Mouse (Mus musculus): ENCODE results near the gene Repin1. TPM values are rescaled to one million over a fixed set of nuclear protein-coding genes. Genes with fewer than 3 reads are reported as not detected.

Gene Repin1
- 30.7 and 34.1 TPM in 2 replicates for polyA plus RNA-seq (2015; fragmentation: Nextera tagmentation; extraction: Ambion mirVana)

DNA sequence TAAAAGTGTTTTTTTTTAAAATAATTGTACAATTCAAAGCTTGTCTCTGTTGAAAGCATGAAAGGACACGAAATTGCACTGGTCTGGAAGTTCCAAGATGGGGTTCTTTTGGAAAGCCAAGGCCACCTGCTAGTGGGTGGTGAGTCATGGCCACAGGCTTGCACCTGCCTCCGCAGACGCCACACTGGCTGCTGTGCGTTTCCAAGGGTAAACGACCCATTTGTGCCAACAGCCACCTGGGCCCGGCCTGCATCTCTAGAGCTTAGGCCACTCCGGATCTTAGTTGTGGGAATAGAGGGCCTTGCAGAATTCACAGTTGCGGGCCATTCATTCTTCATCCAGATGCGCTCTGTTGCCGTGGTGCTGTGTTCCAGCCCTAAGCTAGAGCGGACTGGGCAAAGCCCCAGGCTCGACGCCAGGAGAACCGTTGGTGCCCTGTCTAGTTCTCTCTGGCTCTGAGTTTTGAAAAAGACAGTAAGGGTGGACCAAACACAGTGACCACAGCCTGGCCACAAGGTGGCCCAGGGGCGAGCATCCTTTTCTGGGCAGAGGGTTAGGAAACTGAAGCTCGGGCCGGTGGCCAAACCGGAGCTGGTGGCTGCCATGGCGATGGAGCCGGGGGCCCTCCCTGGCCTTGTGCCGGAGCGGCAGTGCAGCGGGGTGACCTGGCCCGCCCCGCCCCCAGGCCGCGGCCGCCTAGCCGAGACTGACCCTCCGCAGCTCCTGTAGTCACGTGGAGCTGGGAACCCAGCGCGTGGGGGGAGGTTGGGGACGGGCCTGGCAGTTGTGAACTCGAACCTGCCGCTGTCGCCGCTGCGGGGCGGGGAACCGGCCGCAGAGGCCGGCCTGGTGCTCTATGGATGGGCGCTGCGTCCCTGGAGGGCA lies at the start of gene Repin1, which contains the start of gene Gm44965:
TSS of gene Repin1 (plus strand) at position 726 of the 885 bp plus-strand sequence.
TSS of gene Gm44965 (plus strand) at position 784 of the 885 bp plus-strand sequence.
- Histone ChIP-seq H3K4me1 (peaks cover 20% of the 10 kb centered on the region), H3K36me3 (peaks cover 33% of the 10 kb centered on the region), H3K9me3 (peaks cover 24% of the 10 kb centered on the region), H3K4me3 (peak within 1 kb of the TSS; percentile 73), H3K4me2 (replicated peaks) (peak within 1 kb of the TSS; percentile 75), H3K27me3 (no peaks in the 10 kb centered on the region), H3K27ac (peak within 1 kb of the TSS; percentile 87), H3K9ac (peak within 1 kb of the TSS; percentile 73)
- WGBS, result 7% methylated on average over 45 of the region's 45 CpGs
- peak; percentile 93 for ATAC-seq (ENCODE audit: low FRiP score, low read depth)

DNA sequence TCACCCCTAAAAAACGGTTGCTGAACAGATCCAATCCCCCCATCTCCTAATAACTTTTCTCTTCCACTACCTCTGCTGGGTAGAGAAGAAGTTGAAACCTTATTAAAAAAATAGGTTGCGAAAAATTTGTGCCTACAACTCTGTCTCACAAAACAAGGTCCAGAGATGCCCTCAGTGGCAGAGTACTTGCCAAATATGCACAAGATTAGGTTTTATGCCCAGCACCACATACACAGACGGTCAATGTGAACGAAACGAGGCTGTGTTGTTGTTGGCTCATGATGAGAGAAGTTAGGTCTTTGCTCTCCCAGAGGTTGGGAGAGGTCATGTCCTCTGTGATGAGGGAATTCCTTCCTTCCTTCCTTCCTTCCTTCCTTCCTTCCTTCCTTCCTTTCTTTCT lies 48.4 kb upstream of the Repin1 start:
- Histone ChIP-seq H3K9ac (no peak overlapping the region), H3K4me1 (peaks cover 23% of the 10 kb centered on the region), H3K4me2 (replicated peaks) (no peak overlapping the region), H3K27ac (no peak overlapping the region), H3K4me3 (no peak overlapping the region), H3K27me3 (no peaks in the 10 kb centered on the region), H3K36me3 (no peaks in the 10 kb centered on the region), H3K9me3 (no peaks in the 10 kb centered on the region)
- 76% methylated on average over 5 of the region's 5 CpGs for WGBS
- no peak for ATAC-seq (ENCODE audit: low FRiP score, low read depth)

DNA sequence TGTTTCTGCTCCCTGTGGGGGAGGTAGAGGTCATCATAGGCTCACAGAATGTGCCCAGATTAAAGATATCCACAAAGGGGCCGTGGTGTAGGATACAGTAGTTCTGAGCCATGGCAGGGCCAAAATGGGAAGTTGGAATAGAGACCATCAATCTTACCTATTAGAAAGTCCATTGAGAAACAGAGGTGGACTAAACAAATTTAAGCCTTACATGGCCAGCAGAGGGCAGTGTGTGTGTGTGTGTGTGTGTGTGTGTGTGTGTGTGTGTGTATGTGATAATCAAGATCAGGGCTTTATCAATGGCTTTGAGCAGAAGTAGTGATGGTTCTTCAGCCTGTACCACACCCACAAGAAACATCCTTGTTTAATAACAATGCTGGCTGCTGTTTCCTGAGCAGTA lies 47.4 kb upstream of the Repin1 start:
- Histone ChIP-seq H3K27ac (no peak overlapping the region), H3K9me3 (no peaks in the 10 kb centered on the region)
- ATAC-seq (ENCODE audit: low FRiP score, low read depth), result no peak

DNA sequence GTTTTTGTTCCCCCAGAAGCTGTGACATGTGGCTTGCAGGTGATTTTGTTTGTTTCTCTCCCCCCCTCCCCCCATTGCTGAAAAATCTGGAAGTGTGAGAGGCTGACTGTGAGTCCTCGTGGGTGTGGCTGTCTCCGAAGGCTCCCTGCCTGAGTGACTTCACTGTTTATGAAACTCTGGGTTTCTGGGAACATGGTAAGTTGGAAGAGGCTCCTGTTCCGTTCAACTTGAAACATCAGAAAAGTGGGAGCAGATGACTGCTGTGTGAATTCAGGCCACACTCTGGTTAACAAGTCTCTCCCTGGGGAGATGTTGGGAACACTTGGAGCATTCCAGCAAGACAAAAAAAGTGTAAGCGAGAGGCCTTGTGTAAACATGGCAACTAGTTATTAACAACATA lies 46.8 kb upstream of the Repin1 start:
- H3K27me3 ChIP-seq, result no peaks in the 10 kb centered on the region
- WGBS, result 38% methylated on average over 4 of the region's 4 CpGs
- H3K9me3 ChIP-seq, result no peaks in the 10 kb centered on the region
- no peak overlapping the region for H3K27ac ChIP-seq
- no peak overlapping the region for H3K4me3 ChIP-seq
- H3K9ac ChIP-seq, result no peak overlapping the region
- ATAC-seq (ENCODE audit: low FRiP score, low read depth), result no peak
- peaks cover 14% of the 10 kb centered on the region for H3K4me1 ChIP-seq
- no peaks in the 10 kb centered on the region for H3K36me3 ChIP-seq
- H3K4me2 ChIP-seq (replicated peaks), result no peak overlapping the region

More for the DNA sequence above, 47.4 kb upstream of the Repin1 start:
- WGBS, result 61% methylated on average over 1 of the region's 1 CpGs
- peaks cover 20% of the 10 kb centered on the region for H3K4me1 ChIP-seq
- no peak overlapping the region for H3K4me3 ChIP-seq
- H3K36me3 ChIP-seq, result no peaks in the 10 kb centered on the region
- H3K27me3 ChIP-seq, result no peaks in the 10 kb centered on the region
- H3K9ac ChIP-seq, result no peak overlapping the region
- no peak overlapping the region for H3K4me2 ChIP-seq (replicated peaks)

DNA sequence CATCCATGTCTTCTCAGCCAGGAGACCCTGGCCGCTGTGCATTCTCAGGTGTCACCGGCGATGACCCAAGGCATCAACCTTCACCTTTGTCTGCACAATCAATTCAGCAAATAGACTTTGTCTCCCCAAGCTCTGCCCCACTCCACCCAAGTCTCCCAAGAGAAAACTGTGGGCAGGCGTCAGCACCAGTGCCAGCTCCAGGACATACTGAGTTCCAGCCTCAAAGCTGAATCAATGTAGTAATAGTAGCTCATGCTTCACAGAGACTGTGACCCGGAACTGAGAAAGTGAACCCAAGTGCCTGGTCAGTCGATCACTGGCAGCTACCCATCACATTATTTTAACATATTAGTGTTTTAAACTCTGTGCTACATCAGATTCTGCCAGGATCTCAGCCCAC lies 45.4 kb upstream of the Repin1 start:
- no peak overlapping the region for H3K27ac ChIP-seq
- H3K27me3 ChIP-seq, result no peaks in the 10 kb centered on the region
- 0 out of 2 replicates have a peak, but pooled peaks cover 3% of the 10 kb centered on the region for H3K9me3 ChIP-seq
- H3K4me1 ChIP-seq, result 0 out of 2 replicates have a peak, but pooled peaks cover 4% of the 10 kb centered on the region
- no peaks in the 10 kb centered on the region for H3K36me3 ChIP-seq
- no peak overlapping the region for H3K4me2 ChIP-seq (replicated peaks)
- no peak overlapping the region for H3K4me3 ChIP-seq
- ATAC-seq (ENCODE audit: low FRiP score, low read depth), result no peak
- WGBS, result 89% methylated on average over 6 of the region's 6 CpGs
- H3K9ac ChIP-seq, result no peak overlapping the region

DNA sequence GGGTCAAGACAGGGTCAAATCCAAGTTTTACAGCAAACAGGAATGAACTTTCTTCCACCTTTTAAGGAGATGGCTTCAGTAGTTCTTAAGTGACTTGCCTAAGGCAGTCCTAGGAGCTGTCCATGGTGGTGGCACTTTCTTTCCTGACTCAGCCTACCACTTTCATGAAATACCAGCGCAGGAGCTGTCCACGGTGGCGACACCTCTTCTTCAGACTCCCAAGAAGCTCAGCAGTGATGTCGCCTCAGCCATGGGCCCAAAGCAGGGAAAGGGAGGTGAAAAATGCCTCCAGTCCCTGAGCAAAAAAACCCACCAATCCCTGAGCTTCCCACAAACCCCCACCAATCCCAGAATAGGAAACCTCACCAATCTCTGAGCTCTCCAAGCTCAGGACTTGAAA lies 40.8 kb upstream of the Repin1 start:
- no peak overlapping the region for H3K4me2 ChIP-seq (replicated peaks)

DNA sequence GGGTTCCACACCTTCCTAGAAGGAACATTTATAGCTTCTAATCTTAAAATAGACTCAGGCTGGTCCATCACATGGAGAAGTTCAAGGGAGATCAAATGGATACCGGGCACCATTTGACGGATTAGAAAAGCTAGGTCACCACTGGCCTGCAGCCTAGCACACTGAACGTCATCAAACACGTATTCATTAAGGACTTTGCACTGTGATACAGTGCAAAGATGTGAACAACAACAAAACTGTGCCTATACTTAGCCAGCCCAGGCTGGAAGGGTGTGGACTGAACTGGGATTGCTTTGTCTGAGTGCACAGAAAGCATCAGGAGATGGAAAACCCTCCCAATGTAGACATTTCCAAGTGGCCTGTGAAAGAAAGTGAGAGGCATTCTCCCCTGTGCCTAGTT lies 39.9 kb upstream of the Repin1 start:
- H3K27ac ChIP-seq, result peak overlapping the region; percentile 93
- H3K4me2 ChIP-seq (replicated peaks), result peak overlapping the region; percentile 79
- H3K9me3 ChIP-seq, result 0 out of 2 replicates have a peak, but pooled peaks cover 3% of the 10 kb centered on the region
- H3K4me3 ChIP-seq, result peak overlapping the region; percentile 55
- ATAC-seq (ENCODE audit: low FRiP score, low read depth), result no peak
- peaks cover 7% of the 10 kb centered on the region; the same call in 1 of the 2 replicates for H3K36me3 ChIP-seq
- WGBS, result 86% methylated on average over 4 of the region's 4 CpGs
- peak overlapping the region; percentile 71 for H3K9ac ChIP-seq
- no peaks in the 10 kb centered on the region for H3K27me3 ChIP-seq
- peaks cover 15% of the 10 kb centered on the region for H3K4me1 ChIP-seq

More for the DNA sequence above, 40.8 kb upstream of the Repin1 start:
- WGBS, result 56% methylated on average over 4 of the region's 4 CpGs
- Histone ChIP-seq H3K36me3 (peaks cover 7% of the 10 kb centered on the region; the same call in 1 of the 2 replicates), H3K27me3 (no peaks in the 10 kb centered on the region), H3K9me3 (0 out of 2 replicates have a peak, but pooled peaks cover 3% of the 10 kb centered on the region), H3K4me3 (no peak overlapping the region), H3K27ac (no peak overlapping the region), H3K4me1 (peaks cover 15% of the 10 kb centered on the region), H3K9ac (no peak overlapping the region)
- no peak for ATAC-seq (ENCODE audit: low FRiP score, low read depth)

DNA sequence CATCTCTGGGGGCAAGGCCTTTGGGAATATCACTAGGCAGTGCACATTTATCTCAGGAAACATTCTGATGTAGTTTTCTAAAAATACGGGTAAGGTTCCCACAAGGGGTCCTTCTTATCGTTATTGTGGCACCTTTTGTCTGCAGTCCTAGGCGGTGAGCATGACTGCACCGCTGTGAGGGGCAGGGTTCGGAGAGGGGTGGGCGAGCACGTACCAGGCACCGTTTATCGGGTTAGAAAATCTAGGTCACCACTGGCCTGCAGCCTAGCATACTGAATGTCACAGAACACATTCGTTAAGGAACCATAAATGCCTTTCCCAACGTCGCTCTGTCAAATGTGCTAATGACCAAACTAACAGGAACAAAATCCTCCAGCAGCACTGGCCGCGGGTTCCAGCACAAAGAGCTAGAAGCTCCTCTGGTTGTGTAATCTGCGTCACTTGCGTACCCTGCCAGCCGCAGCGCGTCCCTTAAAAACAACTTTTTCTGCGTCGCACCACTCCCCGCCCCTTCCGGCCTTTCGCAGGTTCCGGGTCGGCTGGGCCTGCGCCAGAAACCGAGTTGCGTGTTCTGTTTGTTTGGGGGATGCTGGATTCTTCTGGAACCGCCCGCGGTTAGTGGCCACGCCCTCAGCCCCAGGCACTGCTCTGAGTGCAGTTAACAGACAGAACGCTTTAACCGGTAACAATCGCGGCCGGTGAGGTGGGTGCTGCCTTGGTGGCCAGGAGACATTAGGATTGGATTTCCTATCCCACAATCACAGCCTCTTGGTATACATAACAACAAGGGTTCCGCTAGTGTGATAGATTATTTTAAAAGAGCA lies 39.2 kb upstream of the Repin1 start, which contains the start of gene Lrrc61:
TSS of gene Lrrc61 (plus strand) at position 517 of the 824 bp plus-strand sequence.
- Histone ChIP-seq H3K27me3 (no peaks in the 10 kb centered on the region), H3K4me3 (peak within 1 kb of the TSS; percentile 55), H3K9me3 (0 out of 2 replicates have a peak, but pooled peaks cover 3% of the 10 kb centered on the region), H3K36me3 (peaks cover 7% of the 10 kb centered on the region; the same call in 1 of the 2 replicates), H3K4me1 (peaks cover 15% of the 10 kb centered on the region), H3K27ac (peak within 1 kb of the TSS; percentile 93), H3K4me2 (replicated peaks) (peak within 1 kb of the TSS; percentile 79), H3K9ac (peak within 1 kb of the TSS; percentile 71)
- WGBS, result under 1% methylated on average over 39 of the region's 39 CpGs
- peak; percentile 92 for ATAC-seq (ENCODE audit: low FRiP score, low read depth)

DNA sequence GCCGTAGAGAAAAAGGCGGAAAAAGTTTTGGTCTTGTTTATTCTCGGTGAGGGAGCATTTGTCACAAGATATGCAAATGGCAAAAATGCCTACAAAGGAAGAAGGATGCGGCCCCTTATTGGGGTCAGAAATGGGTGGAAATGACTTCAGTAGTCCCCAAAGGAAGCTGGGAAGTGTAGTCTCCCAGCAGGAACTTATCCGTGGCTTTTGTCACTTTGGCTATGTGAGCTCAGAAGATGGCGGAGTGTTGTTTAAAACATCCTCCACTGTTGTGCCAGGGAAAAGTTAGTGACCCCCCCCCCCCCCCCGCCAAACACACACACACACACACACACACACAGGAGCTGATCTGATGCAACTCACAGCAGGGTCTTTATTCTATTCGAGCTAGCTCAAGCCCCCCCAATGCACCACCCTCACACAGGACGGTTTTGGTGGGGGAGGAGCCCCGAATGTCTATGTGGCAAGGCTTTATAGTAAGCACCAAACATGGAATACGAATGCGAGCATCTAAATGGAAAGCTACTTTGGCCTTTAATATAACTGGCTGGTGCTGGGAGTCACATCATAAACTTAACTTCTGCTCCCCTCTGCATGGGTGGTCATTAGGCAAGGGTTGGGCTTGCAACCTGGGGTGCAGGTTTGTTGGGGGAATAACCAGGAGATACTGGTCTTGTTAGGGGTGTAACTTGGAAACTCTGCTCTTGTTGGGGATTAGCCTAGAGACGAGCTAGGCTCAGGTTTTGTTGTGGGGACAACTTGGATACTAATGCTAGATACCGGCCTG lies 38.4 kb upstream of the Repin1 start:
- H3K27me3 ChIP-seq, result no peaks in the 10 kb centered on the region
- peak; percentile 84 for ATAC-seq (ENCODE audit: low FRiP score, low read depth)
- H3K4me2 ChIP-seq (replicated peaks), result peak overlapping the region; percentile 79
- H3K4me3 ChIP-seq, result peak overlapping the region; percentile 55
- H3K9me3 ChIP-seq, result 0 out of 2 replicates have a peak, but pooled peaks cover 3% of the 10 kb centered on the region
- H3K27ac ChIP-seq, result peak overlapping the region; percentile 93
- 31% methylated on average over 14 of the region's 14 CpGs for WGBS
- H3K9ac ChIP-seq, result peak overlapping the region; percentile 71
- peaks cover 15% of the 10 kb centered on the region for H3K4me1 ChIP-seq
- peaks cover 8% of the 10 kb centered on the region; the same call in 1 of the 2 replicates for H3K36me3 ChIP-seq

DNA sequence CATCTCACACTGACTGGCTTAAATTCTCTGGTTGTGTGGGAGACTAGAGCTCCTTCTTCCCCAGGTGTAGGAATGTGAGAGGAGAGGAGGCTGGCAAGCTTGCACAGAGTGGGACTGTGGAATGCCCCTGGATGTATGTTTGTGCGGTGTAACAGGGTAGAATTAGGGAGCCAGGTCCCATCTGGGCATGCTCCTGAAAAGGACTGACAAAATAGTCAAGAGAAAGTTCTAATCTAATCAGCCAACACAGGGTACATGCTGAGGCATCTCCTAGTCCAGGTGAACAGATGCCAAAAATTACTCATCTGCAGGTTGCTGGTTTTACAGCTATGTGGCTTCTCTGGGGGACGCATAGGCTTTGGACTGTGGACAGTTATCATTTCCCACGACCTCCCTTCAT lies 37.7 kb upstream of the Repin1 start:
- Histone ChIP-seq H3K27me3 (no peaks in the 10 kb centered on the region), H3K9ac (no peak overlapping the region), H3K4me3 (no peak overlapping the region), H3K9me3 (0 out of 2 replicates have a peak, but pooled peaks cover 3% of the 10 kb centered on the region), H3K36me3 (peaks cover 11% of the 10 kb centered on the region; the same call in 1 of the 2 replicates), H3K4me2 (replicated peaks) (peak overlapping the region; percentile 79), H3K27ac (peak overlapping the region; percentile 93; the same call in 1 of the 2 replicates), H3K4me1 (peaks cover 15% of the 10 kb centered on the region)
- WGBS, result 84% methylated on average over 3 of the region's 3 CpGs
- ATAC-seq (ENCODE audit: low FRiP score, low read depth), result no peak
